7 mouse cellular contexts compared by ENCODE assay signal in genomic region chr11:65124913-65125418, GRCm38 (mm10). TPM values are rescaled to one million over a fixed set of nuclear protein-coding genes. Genes with fewer than 3 reads are reported as not detected.
DNase-seq lines count a peak whose midpoint lies in the region; ATAC-seq lines count a peak whose summit lies in the region.

No protein-coding gene starts in this region.

- peak; percentile 91 for ATAC-seq in hindbrain, embryonic 12.5 days (ENCODE audit: low FRiP score)
- peak; percentile 82 for ATAC-seq in limb, embryonic 11.5 days (ENCODE audit: insufficient number of reproducible peaks, low FRiP score, low TSS enrichment, low read depth)
- no peak for ATAC-seq in erythroblast, adult 5-6 weeks (replicated peaks; ENCODE audit: low FRiP score, poor library complexity, severe bottlenecking)

- no peak overlapping the region for H3K4me3 ChIP-seq in hindbrain, embryonic 12.5 days
- no peak overlapping the region for H3K4me3 ChIP-seq in limb, embryonic 11.5 days (ENCODE audit: low read depth, low read length)

- peak; percentile 36 for DNase-seq in adrenal gland, postnatal 14 days
- DNase-seq in cerebellum, adult 9-11 months: peak; percentile 73
- DNase-seq in frontal cortex, postnatal 14 days (ENCODE audit: low spot score in 2 of 2): peak; percentile 47 to 54
- peak; percentile 26 for DNase-seq in limb, embryonic 11.5 days (ENCODE audit: low spot score)
- DNase-seq in retina, postnatal 1 day: peak; percentile 85

- H3K9ac ChIP-seq in hindbrain, embryonic 12.5 days: no peak overlapping the region
- no peak overlapping the region for H3K9ac ChIP-seq in limb, embryonic 11.5 days (ENCODE audit: low read length)

- no peaks in the 10 kb centered on the region for H3K36me3 ChIP-seq in hindbrain, embryonic 12.5 days
- no peaks in the 10 kb centered on the region for H3K36me3 ChIP-seq in limb, embryonic 11.5 days (ENCODE audit: control insufficient read depth, insufficient read depth, low read length)

- H3K27ac ChIP-seq in hindbrain, embryonic 12.5 days: peak overlapping the region; percentile 1; the same call in 1 of the 2 replicates
- H3K27ac ChIP-seq in limb, embryonic 11.5 days (replicated peaks; ENCODE audit: low read depth, low read length): no peak overlapping the region

- H3K27me3 ChIP-seq in hindbrain, embryonic 12.5 days: no peaks in the 10 kb centered on the region
- H3K27me3 ChIP-seq in limb, embryonic 11.5 days (ENCODE audit: control insufficient read depth, insufficient read depth, low read length): no peaks in the 10 kb centered on the region

- H3K4me2 ChIP-seq in hindbrain, embryonic 12.5 days (replicated peaks): 0 out of 2 replicates have a peak overlapping the region, but pooled peaks have one; percentile 4
- H3K4me2 ChIP-seq in limb, embryonic 11.5 days (ENCODE audit: low read depth, severe bottlenecking): no peak overlapping the region

- 63% methylated on average over 8 of the region's 8 CpGs for WGBS in hindbrain, embryonic 12.5 days
- 66% methylated on average over 8 of the region's 8 CpGs for WGBS in limb, embryonic 11.5 days

- H3K4me1 ChIP-seq in hindbrain, embryonic 12.5 days: peaks cover 22% of the 10 kb centered on the region
- 0 out of 2 replicates have a peak, but pooled peaks cover 6% of the 10 kb centered on the region for H3K4me1 ChIP-seq in limb, embryonic 11.5 days (ENCODE audit: control insufficient read depth, insufficient read depth, low read length)

- no peaks in the 10 kb centered on the region for H3K9me3 ChIP-seq in hindbrain, embryonic 12.5 days (replicated peaks)
- no peaks in the 10 kb centered on the region for H3K9me3 ChIP-seq in limb, embryonic 11.5 days (ENCODE audit: control insufficient read depth, low read length)

RNA-seq across cellular contexts. Expression of gene 1700086D15Rik, which starts 34.7 kb away (rescaled TPM):
- 0.34 and 0.63 TPM in 2 replicates for total RNA-seq in adrenal gland, postnatal 14 days (2021)
- polyA plus RNA-seq in hindbrain, embryonic 12.5 days (2016; fragmentation: Nextera tagmentation; extraction: Ambion mirVana): 0.29 TPM in 1 of 2 replicates, not detected in the other
- 0.13 TPM in 1 of 2 replicates, not detected in the other for polyA plus RNA-seq in limb, embryonic 11.5 days (2014; fragmentation: Nextera tagmentation; extraction: Ambion mirVana)
- total RNA-seq in erythroblast, adult 5-6 weeks (2015; ENCODE audit: low replicate concordance): not detected in 2 replicates
- not detected in 2 replicates for total RNA-seq in erythroblast, adult 5-6 weeks (2017; ENCODE audit: low replicate concordance)

RNA-seq across cellular contexts. Expression of gene Arhgap44, which starts 37.8 kb away (rescaled TPM):
- 8.2 and 9.7 TPM in 2 replicates for total RNA-seq in adrenal gland, postnatal 14 days (2021)
- 6.8 and 7.3 TPM in 2 replicates for polyA plus RNA-seq in hindbrain, embryonic 12.5 days (2016; fragmentation: Nextera tagmentation; extraction: Ambion mirVana)
- polyA plus RNA-seq in limb, embryonic 11.5 days (2014; fragmentation: Nextera tagmentation; extraction: Ambion mirVana): 3.0 and 3.9 TPM in 2 replicates
- not detected in 2 replicates for total RNA-seq in erythroblast, adult 5-6 weeks (2015; ENCODE audit: low replicate concordance)
- total RNA-seq in erythroblast, adult 5-6 weeks (2017; ENCODE audit: low replicate concordance): not detected in 2 replicates

Comparison
In these comparisons a context has a peak if more than half of its experiments do, and no peak if none do; other contexts are left out.
1. DNase-seq: peak in every context shown above with its lines; median percentile 85 in retina, postnatal 1 day; 73 in cerebellum, adult 9-11 months; 50 in frontal cortex, postnatal 14 days; 36 in adrenal gland, postnatal 14 days; 26 in limb, embryonic 11.5 days.